Mouse (Mus musculus): ENCODE data around the gene Tns2.
"Not testable (repeated sequence)": the region's sequence is repeated elsewhere in the genome, so short reads cannot be mapped to it uniquely, and the experiment has no call there.

Tns2 gene

GRCm38 (mm10) chr15:102142914-102143912, 43.0 kb downstream of the Tns2 start:
- peak; percentile 46 for DNase-seq (ENCODE audit: low read depth)

GRCm38 (mm10) chr15:102144274-102144711, 44.1 kb downstream of the Tns2 start, which contains the start of gene Igfbp6:
Igfbp6 (plus strand) TSS chr15:102144362.
- no peak for DNase-seq (ENCODE audit: low read depth)

GRCm38 (mm10) chr15:102144726-102145125, 44.5 kb downstream of the Tns2 start:
- DNase-seq (ENCODE audit: low read depth) = no peak

- no peak for DNase-seq (ENCODE audit: low read depth)
Observed at GRCm38 (mm10) chr15:102145330-102145729, 45.1 kb downstream of the Tns2 start.

GRCm38 (mm10) chr15:102146089-102146488, 45.9 kb downstream of the Tns2 start:
- no peak for DNase-seq (ENCODE audit: low read depth)

GRCm38 (mm10) chr15:102146882-102147281, 46.7 kb downstream of the Tns2 start:
- peak; percentile 75 for DNase-seq (ENCODE audit: low read depth)

GRCm38 (mm10) chr15:102147674-102148402, 47.6 kb downstream of the Tns2 start:
- DNase-seq (ENCODE audit: low read depth) = peak; percentile 61

GRCm38 (mm10) chr15:102149561-102149960, 49.3 kb downstream of the Tns2 start:
- no peak for DNase-seq (ENCODE audit: low read depth)

- peak; percentile 91 for DNase-seq (ENCODE audit: low read depth)
Observed at GRCm38 (mm10) chr15:102150301-102151135, 50.3 kb downstream of the Tns2 start, which contains the start of gene Soat2. Soat2 (plus strand) TSS chr15:102150526.

GRCm38 (mm10) chr15:102152646-102153045, 52.4 kb downstream of the Tns2 start:
- no peak for DNase-seq (ENCODE audit: low read depth)

- not testable (repeated sequence) for DNase-seq (ENCODE audit: low read depth)
Observed at GRCm38 (mm10) chr15:102155006-102155405, 54.8 kb downstream of the Tns2 start.

- no peak for DNase-seq (ENCODE audit: low read depth)
Observed at GRCm38 (mm10) chr15:102156836-102157235, 56.6 kb downstream of the Tns2 start.

- DNase-seq (ENCODE audit: low read depth) = no peak
Observed at GRCm38 (mm10) chr15:102160415-102161060, 60.3 kb downstream of the Tns2 start.

GRCm38 (mm10) chr15:102163900-102164693, 63.9 kb downstream of the Tns2 start:
- peak; percentile 84 for DNase-seq (ENCODE audit: low read depth)

GRCm38 (mm10) chr15:102165468-102166100, 65.4 kb downstream of the Tns2 start:
- DNase-seq (ENCODE audit: low read depth) = peak; percentile 88
